Comparison of ENCODE assay signal across 9 mouse cellular contexts in genomic region chr13:16762727-16763512, GRCm38 (mm10).
DNase-seq lines count a peak whose midpoint lies in the region; ATAC-seq lines count a peak whose summit lies in the region.
"Had no signal": no experiment of that assay in that cellular context is flagged by ENCODE, and none has a peak within 500 bp of the region (broad histone marks: within the 10 kb centered on the region; RNA-seq: fewer than 3 reads in every experiment).

No protein-coding gene starts in this region.

- 12% methylated on average over 8 of the region's 8 CpGs for whole genome bisulfite sequencing in forebrain, embryonic 13.5 days

- no peak overlapping the region for H3K4me3 ChIP-seq in forebrain, embryonic 13.5 days

- peak overlapping the region; percentile 30; the same call in 1 of the 2 replicates for H3K4me2 ChIP-seq in forebrain, embryonic 13.5 days

- no peaks in the 10 kb centered on the region for H3K36me3 ChIP-seq in forebrain, embryonic 13.5 days (ENCODE audit: poor library complexity, severe bottlenecking)

- peak overlapping the region; percentile 41 for H3K27ac ChIP-seq in forebrain, embryonic 13.5 days
- H3K27ac ChIP-seq: kidney, postnatal 0 days had no signal

- peak; percentile 90 for ATAC-seq in forebrain, embryonic 13.5 days

- peaks cover 17% of the 10 kb centered on the region for H3K4me1 ChIP-seq in forebrain, embryonic 13.5 days

- no peak overlapping the region for H3K9ac ChIP-seq in forebrain, embryonic 13.5 days

- no peaks in the 10 kb centered on the region for H3K9me3 ChIP-seq in forebrain, embryonic 13.5 days (replicated peaks)

- H3K27me3 ChIP-seq in forebrain, embryonic 13.5 days: no peaks in the 10 kb centered on the region
- H3K27me3 ChIP-seq: CH12.LX had no signal

- peak; percentile 23 for DNase-seq in layer of hippocampus, adult 9-11 months
- DNase-seq in layer of hippocampus, adult 9-10 months (ENCODE audit: low spot score): no peak
- DNase-seq in layer of hippocampus, postnatal 14 days (ENCODE audit: low spot score in 2 of 2): peak; percentile 13 to 66
- peak; percentile 92 for DNase-seq in retina, postnatal 1 day
- DNase-seq in heart, adult 9 months (ENCODE audit: low spot score in 2 of 2): no peak
- no peak for DNase-seq in heart, adult 11 months

Comparison
In these comparisons a context has a peak if more than half of its experiments do, and no peak if none do; other contexts are left out.
1. DNase-seq: peak in layer of hippocampus, adult 9-11 months (single experiment), layer of hippocampus, postnatal 14 days (2 of 2) and retina, postnatal 1 day (single experiment); none in layer of hippocampus, adult 9-10 months (single experiment), heart, adult 9 months (0 of 2) and heart, adult 11 months (single experiment).